Mouse (Mus musculus) frontal cortex, postnatal 25 days (tissue): ENCODE measurements around the gene Cdc5l.

Experiments
- DNase-seq, 2 experiments: peaks; one replicate each; pipeline ENCODE4 v3.0.0; 2022; ENCODE audit warnings: low spot score in 2 of 2

The Cdc5l gene

GRCm38 (mm10) chr17:45370535-45370934, 63.0 kb downstream of the Cdc5l start:
- no peak for DNase-seq

DNA sequence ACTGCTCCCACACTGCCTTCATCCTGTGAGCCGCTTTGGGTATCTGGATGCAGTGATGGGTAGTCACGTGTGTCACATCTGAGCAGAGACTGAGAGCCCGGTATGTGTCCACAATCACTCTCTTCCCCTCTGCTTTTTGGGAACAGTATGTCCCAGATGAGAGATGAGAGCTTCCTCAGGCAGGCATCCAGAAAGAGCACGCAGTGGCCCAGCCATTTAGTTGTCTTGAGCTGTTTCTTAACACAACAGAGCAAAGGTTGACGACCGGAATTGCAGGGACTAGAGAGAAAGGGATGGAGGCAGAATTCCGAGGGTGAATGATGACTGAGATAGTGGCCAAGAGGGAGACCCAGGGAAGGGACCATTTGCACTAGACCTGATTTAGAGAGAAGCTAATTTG, 68.7 kb downstream of the Cdc5l start:
- no peak for DNase-seq

GRCm38 (mm10) chr17:45360950-45361349, 72.6 kb downstream of the Cdc5l start:
- no peak for DNase-seq

GRCm38 (mm10) chr17:45359443-45359842, 74.1 kb downstream of the Cdc5l start:
- DNase-seq, result no peak

DNA sequence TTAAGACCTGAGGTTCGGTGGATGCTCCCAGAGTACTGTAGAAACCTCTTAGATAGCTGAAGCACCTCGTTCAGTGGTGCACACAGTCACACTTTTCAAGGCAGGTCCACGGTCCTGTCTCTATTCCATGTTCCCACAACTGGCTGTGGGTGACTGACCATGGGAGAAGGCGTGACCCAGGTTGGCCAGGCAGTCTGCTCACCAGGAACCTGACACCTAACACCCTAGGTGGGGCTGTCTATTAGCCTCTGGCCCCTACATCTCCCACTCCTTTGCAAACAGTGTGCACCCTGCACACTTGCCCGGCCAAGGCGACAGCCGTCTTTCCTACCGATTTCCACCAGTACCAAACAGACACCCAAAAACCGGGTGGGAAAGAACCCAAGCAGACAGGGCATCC, 77.1 kb downstream of the Cdc5l start:
- no peak for DNase-seq

GRCm38 (mm10) chr17:45347951-45348350, 85.6 kb downstream of the Cdc5l start:
- DNase-seq, result no peak
